Mouse (Mus musculus): ENCODE measurements at regions not wholly inside any gene's neighbourhood (a gene's known extent, or its start where the extent isn't known, plus 50 kb on each side); places are given as distances from the start of the nearest gene placed in this dataset.

DNA sequence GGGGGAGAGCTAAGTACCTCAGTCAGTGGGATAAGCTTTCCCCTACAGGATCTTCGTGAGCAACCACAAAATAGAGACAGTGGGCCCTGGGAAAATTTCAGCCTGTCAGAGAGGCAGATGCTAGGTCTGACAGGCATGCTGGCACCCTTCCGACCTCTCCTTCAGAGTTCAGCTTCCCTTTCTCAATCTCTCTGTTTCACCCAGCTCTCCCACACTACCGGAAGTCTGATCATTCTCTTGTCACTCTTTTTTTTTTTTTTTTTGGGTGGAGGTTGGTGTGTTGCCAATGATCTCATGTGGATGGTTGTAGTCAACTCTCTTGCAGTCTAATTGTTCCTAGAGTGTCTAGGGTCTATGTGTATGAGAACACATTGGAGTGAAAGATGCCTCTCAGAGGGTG lies 80.6 kb upstream of the Palmd start:
- no peak for TF ChIP-seq EP300 (IDR thresholded peaks at IDR 0.05; ENCODE audit: low read depth)
- no peak for TF ChIP-seq CTCF (IDR thresholded peaks at IDR 0.05; ENCODE audit: low read depth)

All from liver, postnatal 0 days (tissue).